Mouse (Mus musculus) effector memory CD4-positive, alpha-beta T cell, adult 7 months (primary cell): ENCODE results near the gene Ahnak. TPM values are rescaled to one million over a fixed set of nuclear protein-coding genes. Genes with fewer than 3 reads are reported as not detected.

Experiments
- polyA plus RNA-seq: library from polyadenylated mRNA; unstranded; fragments of 100-300 nt; shearing (Covaris generic); gene quantifications from one replicate; pipeline ENCODE4 v1.2.1, GENCODE M21; 2017

Ahnak gene
- polyA plus RNA-seq, result 193 TPM

DNA sequence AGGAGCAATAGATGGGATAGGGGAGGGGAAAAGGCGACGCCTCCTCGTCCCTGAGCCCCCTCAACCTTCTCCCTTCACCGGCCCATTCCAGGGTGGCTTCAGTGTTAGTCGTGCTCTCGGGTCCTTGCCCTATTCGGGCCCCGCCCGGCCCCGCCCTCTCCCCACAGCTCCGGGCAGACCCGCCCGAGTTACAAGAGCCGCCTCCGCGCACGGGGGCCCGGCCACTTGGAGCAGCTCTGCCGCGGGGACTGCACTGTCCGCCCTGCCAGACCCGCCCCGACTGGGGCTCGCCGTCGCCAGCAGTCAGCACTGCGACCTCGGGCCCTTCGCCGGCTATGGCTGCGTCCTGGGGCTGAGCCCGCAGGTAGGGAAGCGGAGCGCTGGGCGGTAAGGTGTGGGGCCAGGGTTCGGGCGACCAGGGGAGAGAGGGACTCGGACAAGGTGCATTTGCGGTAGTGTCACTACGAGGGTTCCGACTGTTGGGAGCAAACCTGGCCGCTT is at the start of gene Ahnak:
Gene Ahnak (plus strand): TSS at position 219 of the 501 bp plus-strand sequence.

GRCm38 (mm10) chr19:8941515-8942217 is 47.4 kb upstream of the Ahnak start, which contains the start of gene Mta2:
Mta2 (plus strand) TSS chr19:8941875.

DNA sequence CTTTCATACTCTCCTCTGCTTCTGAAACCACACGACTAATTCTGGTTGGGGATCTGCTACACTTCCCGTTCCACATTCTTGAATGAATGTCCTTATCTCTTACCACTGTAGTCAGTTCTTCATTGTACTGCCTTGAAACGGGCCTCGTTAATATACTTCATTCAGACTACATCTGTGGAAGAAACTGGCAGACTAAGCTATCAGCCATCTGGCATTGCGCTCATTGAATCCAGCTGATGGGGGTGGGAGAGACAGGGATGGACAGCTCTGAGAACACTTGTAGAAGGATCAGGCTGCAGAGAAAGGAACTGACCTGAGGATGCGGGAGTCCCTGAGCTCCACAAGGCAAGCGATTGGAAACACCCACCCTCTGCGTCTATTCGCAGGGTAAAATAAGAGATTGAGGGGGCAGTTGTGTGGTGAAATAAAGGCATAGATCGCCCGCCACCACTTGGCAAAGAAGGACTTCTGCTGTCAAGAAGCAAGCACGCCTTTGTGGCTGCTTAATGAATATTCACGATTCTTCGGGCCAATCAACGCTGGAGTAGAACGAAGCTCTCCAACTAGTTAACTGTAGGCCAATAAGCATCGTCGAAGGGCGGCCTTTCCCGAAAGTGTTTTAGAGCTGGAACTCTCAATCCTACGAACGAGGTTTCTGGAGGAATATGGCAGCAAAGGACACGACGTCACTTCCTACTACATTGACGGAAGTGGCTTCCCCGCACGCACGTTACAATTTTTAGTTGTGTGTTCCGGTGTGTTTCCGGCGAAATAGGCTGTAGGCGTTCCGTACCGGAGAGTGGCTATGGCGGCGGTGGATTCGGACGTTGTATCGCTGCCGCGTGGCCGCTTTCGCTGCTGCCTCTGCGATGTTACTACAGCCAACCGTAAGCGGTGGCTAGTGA is 35.7 kb upstream of the Ahnak start, which contains the start of gene Tut1:
Gene Tut1 (plus strand): TSS at position 713 of the 905 bp plus-strand sequence.

DNA sequence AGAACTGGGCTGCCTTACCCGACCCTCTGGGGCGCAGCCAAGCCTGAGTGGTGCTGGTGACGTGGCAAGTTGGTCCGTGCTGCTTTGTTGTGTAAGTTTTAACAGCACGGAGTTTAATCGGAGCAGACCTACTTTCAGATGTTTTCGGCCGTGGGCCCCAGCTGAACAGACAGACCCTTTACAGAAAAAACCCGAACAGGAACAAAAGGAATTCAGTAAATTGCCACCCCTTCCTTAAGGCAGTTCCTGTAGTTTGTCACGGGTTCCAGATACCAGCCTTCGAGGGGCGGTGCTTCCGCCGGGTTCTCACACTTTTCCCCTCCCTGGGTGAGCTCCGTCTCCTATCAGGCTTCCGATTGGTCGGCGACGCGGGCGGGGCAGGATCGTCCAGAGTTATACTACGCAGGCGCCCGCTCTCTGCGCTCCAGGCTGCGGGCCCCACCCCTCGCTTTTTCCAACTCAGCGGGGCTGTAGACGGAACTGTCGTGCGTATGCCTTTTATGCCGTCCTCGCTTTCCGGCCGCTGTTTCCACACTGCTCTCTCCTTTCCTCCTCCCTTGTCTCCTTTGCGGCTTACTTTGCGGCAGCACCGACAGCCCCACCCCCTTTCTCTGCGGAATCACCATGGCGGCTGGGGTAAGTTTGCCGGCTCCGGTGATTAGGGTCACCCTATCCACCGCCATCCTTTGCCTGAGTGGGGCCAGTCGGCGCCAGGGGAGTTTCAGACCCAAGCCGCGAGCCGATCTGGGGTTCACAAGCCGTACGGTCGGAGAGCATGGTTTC is 22.3 kb upstream of the Ahnak start, which contains the start of gene Eef1g:
Gene Eef1g (plus strand): TSS at position 452 of the 783 bp plus-strand sequence.

GRCm38 (mm10) chr19:9087821-9088220 is 98.7 kb downstream of the Ahnak start, which contains the start of gene Scgb1a1:
Scgb1a1 (minus strand) TSS chr19:9087958.

Other genes with a start within 250 kb of the Ahnak start
- gene 1700092M07Rik, start 248.6 kb upstream of the Ahnak start, polyA plus RNA-seq, result 1.5 TPM
- 223 TPM for gene Stx5a, start 247.9 kb upstream of the Ahnak start, polyA plus RNA-seq
- gene Nxf1, start 232.2 kb upstream of the Ahnak start, polyA plus RNA-seq, result 365 TPM
- 38.6 TPM for gene Tmem223, start 218.3 kb upstream of the Ahnak start, polyA plus RNA-seq
- gene Tmem179b, start 214.8 kb upstream of the Ahnak start, polyA plus RNA-seq, result 172 TPM
- gene Taf6l, start 202.9 kb upstream of the Ahnak start, polyA plus RNA-seq, result 8.1 TPM
- gene Polr2g, start 190.7 kb upstream of the Ahnak start, polyA plus RNA-seq, result 68.3 TPM
- 0.18 TPM for gene Zbtb3, start 186.7 kb upstream of the Ahnak start, polyA plus RNA-seq
- gene Ttc9c, start 170.0 kb upstream of the Ahnak start, polyA plus RNA-seq, result 31.0 TPM
- gene Hnrnpul2, start 169.3 kb upstream of the Ahnak start, polyA plus RNA-seq, result 7.6 TPM
- gene AC129217.1, start 159.5 kb upstream of the Ahnak start, polyA plus RNA-seq, result not detected
- 85.2 TPM for gene Bscl2, start 151.8 kb upstream of the Ahnak start, polyA plus RNA-seq
- gene Gng3, start 150.1 kb upstream of the Ahnak start, polyA plus RNA-seq, result 0.49 TPM
- not detected for gene Lrrn4cl, start 138.5 kb upstream of the Ahnak start, polyA plus RNA-seq
- gene Ubxn1, start 117.8 kb upstream of the Ahnak start, polyA plus RNA-seq, result 133 TPM
- 30.0 TPM for gene Uqcc3, start 108.4 kb upstream of the Ahnak start, polyA plus RNA-seq
- 40.0 TPM for gene Lbhd1, start 105.6 kb upstream of the Ahnak start, polyA plus RNA-seq
- gene Gm49403, start 105.4 kb upstream of the Ahnak start, polyA plus RNA-seq, result not detected
- gene 1810009A15Rik, start 100.4 kb upstream of the Ahnak start, polyA plus RNA-seq, result 32.1 TPM
- gene Gm49416, start 100.4 kb upstream of the Ahnak start, polyA plus RNA-seq, result not detected
- 34.6 TPM for gene Ints5, start 96.3 kb upstream of the Ahnak start, polyA plus RNA-seq
- 91.0 TPM for gene Ganab, start 91.2 kb upstream of the Ahnak start, polyA plus RNA-seq
- gene B3gat3, start 68.9 kb upstream of the Ahnak start, polyA plus RNA-seq, result 57.0 TPM
- 4.5 TPM for gene Rom1, start 59.9 kb upstream of the Ahnak start, polyA plus RNA-seq
- gene Eml3, start 59.7 kb upstream of the Ahnak start, polyA plus RNA-seq, result 74.5 TPM
- gene Mta2, start 47.4 kb upstream of the Ahnak start, polyA plus RNA-seq, result 211 TPM
- gene Tut1, start 35.4 kb upstream of the Ahnak start, polyA plus RNA-seq, result 55.0 TPM
- 259 TPM for gene Eef1g, start 22.2 kb upstream of the Ahnak start, polyA plus RNA-seq
- not detected for gene Scgb1a1, start 98.7 kb downstream of the Ahnak start, polyA plus RNA-seq
- 29.7 TPM for gene Asrgl1, start 146.4 kb downstream of the Ahnak start, polyA plus RNA-seq